Mouse (Mus musculus): ENCODE measurements around the gene Top1.

The Top1 gene

GRCm38 (mm10) chr2:160742161-160742609, 96.5 kb downstream of the Top1 start:
- DNase-seq (ENCODE audit: low spot score), result no peak

- DNase-seq (ENCODE audit: low spot score), result peak; percentile 41
Observed at GRCm38 (mm10) chr2:160744040-160744822, 98.5 kb downstream of the Top1 start.

GRCm38 (mm10) chr2:160744823-160745210, 99.1 kb downstream of the Top1 start:
- no peak for DNase-seq (ENCODE audit: low spot score)

DNA sequence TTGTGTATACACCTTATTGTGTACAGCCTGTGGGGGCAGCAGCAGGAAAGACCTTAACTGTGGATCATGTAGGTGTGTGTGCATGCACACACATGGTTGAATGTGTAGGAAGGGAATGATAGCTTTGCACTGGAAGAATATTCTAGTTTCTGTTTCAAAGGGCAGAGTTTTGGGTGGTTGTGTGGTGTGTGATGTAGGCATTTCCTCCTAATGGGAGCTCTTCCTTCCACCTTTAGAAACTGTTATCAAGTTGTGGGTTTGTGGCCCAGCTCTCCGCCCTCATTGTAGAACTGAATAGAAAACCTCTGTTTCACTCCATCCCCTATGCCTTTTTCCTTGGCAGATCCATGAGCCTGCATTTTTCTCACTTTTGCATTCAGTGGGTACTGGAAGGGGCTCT, 99.8 kb downstream of the Top1 start:
- no peak for DNase-seq (ENCODE audit: low spot score)

GRCm38 (mm10) chr2:160746637-160747036, 100.9 kb downstream of the Top1 start:
- DNase-seq (ENCODE audit: low spot score), result no peak

DNA sequence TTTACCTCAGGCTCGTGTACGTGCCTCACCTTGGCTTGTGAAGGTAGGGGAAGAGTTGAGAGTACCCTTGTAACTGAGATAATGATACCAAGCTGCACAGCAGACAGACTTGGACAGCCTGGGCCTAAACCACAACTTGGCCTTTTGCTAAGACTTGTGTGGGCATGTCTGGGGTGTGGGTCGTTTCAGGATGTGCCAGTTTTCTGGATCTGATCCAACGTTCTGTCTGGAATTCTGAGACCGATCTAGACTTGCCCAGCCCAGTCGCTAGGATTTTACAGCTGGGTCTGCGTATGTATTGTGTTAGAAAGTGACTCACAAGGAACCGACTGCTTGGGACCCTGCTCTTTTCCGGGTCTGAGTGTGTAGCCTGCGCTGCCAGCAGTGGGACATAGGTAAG, 101.4 kb downstream of the Top1 start:
- no peak for DNase-seq (ENCODE audit: low spot score)

DNA sequence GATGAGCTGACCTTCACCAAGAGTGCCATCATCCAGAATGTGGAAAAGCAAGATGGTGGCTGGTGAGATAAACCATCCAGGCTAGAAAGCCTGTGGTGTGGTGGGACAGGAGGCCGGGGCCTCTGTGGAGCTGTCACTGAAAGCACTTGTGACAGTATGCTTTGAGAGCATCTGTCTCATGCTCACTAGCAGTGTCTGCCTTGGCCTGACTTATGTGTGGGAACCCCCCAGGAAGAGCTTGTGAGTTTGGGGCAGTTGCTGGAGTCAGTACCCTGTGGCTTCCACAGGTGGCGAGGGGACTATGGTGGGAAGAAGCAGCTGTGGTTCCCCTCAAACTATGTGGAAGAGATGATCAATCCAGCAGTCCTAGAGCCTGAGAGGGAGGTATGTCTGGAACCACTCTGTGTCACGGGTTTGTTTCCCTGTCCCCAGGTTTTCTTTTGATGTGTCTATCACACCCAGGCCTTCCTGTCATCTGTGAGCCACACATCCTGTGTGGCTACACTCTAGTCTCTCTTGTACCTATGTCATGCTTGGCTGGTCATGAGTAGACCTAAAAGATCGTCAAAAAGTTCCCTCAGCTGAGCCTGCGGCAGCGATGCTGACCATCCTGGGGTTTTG, 111.0 kb downstream of the Top1 start:
- no peak for DNase-seq (ENCODE audit: low spot score)

DNA sequence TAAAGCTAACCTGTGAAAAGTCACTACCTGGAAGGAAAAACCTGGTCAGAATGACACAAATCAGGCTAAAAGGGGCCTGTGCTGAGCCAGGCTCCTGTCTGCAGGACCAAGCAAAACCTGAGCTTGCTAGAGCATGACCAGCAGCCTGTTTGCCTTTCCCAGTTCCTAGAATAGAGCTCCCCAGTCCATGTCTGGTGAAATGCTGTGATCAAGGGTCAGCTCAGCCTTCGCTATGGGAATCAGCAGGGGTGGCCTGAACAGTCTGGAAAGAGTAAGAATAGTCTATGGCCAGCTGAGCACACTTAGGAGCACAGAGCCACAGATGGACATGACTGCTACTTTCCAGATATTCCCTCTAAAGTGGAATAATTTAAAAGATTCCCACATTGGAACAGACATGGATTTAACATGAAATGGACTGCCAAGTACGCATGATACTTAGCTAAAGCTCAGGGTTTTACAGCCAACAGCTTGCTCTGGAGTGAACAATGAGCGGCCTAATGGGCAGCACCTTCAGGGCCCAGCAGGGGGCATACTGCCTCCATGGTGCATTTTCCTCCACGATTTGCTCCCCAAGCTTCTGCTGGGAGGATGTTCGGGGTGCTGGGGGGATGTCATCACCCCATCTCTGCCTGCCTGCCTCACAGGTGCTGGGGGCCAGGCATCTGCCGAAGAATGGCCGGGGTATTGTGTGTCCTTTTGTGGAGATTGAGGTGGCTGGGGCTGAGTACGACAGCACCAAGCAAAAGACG, 114.9 kb downstream of the Top1 start:
- no peak for DNase-seq (ENCODE audit: low spot score)

DNA sequence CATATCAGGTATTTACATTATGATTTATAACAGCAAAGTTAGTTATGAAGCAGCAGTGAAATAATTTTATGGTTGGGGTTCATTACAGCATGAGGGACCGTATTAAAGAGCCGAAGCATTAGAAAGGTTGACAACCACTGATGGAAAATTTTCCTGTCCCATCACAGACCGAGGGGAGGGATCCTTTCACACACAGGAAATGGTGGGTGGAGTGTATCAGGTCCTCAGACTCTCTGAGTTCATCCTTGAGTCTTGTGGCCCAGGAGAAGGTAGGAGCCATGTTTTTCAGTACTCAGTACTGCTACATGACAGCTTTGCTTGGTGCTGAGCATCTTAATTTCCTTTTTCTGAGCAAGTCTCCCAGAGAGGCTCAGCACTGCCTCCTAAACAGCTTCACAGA, 118.1 kb downstream of the Top1 start:
- no peak for DNase-seq (ENCODE audit: low spot score)

DNA sequence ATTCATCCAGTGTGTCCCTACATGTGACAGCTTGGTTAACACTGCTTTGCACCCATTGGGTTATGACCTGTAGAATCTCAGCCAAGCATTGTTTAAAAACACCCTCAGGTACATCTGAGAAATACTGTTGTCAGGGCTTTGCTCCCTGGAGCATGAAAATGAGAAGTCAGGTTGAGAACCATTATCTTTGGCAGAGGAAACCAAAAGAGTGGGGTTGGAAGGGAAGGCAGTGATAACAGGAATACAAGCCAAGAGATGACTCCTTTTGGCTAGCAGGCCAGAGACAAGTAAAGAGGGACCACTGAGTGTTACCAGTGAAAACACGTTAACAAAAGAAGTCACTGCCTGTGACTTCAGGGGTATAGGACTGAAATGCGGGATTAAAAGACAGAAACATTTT, 118.7 kb downstream of the Top1 start:
- no peak for DNase-seq (ENCODE audit: low spot score)

DNA sequence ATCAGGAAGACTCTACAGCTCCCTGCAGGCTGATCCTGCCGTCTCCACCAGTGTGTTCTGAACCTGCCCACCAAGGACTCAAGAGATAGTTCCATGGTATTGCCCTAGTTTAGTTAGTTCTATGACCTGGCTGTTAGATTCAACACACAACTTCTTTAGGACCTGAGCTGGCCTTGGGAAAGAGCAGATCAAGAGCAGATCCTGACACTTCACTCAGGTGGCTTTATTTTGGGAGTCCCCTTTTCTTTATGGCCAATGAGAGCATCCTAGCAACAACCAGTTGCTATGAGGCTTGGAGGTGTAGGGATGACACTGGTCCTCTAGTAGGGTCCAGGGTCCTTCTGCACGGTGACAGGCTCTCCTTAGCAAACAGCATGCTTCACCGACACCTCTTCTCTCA, 119.4 kb downstream of the Top1 start:
- no peak for DNase-seq (ENCODE audit: low spot score)

DNA sequence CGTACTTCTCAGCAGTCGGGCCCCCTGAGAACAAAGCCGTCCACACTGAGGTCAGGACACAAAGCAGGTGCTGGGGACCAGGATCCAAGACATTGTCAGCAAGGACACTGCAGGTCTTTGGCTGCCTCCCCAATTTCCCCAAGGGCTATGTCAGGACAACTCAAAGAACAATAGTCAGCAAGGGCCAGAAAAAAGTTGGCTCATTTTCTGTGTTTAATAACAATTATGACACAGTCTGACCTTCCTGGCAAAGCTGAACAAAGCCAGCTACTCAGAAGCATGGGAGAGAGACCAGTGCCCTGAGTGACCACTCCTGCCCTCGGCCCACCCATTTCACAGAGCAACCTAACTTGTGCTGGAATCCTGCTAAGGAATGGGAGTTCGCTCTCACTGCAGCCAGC, 120.7 kb downstream of the Top1 start:
- DNase-seq (ENCODE audit: low spot score), result no peak

GRCm38 (mm10) chr2:160767201-160767600, 121.5 kb downstream of the Top1 start:
- DNase-seq (ENCODE audit: low spot score), result no peak

DNA sequence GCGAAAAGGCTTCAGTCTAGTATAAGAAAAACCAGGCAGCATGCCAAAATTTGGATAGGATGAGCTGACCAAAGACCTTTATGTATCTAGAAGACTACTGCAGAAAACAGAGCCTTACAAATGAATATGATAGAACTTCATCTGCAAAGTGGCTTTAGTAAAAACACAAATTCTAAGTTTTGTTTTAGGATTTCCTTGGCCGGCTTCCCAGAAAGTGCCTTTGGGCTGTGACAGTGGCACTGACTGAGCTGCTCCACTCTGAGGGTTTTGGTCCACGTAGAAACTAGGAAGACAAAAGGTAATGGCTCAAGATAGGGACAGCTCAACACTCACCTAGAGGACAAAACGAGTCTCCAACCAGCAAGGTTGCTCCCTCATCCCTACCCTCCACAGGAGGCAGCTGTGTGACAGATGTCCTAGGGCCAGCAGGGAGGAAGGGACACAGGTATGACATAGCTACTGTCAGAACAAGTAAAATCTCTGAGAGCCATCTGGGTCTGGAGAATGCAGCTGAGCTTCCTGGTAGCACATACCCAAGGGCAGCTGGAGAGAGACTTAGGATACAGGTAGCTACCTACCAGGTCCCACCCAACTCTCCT, 122.5 kb downstream of the Top1 start:
- DNase-seq (ENCODE audit: low spot score), result no peak

GRCm38 (mm10) chr2:160768997-160769396, 123.3 kb downstream of the Top1 start:
- DNase-seq (ENCODE audit: low spot score), result no peak

DNA sequence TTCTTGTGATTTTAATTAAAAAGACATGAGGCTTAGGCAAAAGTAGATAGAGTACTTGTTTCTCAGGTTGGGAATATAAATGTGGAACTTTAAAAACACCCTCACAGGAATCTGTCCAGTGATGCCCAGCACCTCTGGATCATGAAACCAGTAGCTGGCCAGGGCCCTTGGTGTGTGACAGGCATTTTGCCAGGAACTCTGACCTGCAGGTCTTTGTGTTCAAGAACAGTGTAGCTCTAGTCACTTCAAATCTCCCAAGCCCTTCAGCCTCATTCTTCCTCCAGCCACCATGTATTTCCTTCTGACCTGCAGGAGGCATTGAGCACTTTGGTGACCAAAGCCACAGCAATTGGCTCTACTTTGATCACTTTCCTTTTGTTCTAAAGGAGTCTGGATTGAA, 124.7 kb downstream of the Top1 start:
- no peak for DNase-seq (ENCODE audit: low spot score)

DNA sequence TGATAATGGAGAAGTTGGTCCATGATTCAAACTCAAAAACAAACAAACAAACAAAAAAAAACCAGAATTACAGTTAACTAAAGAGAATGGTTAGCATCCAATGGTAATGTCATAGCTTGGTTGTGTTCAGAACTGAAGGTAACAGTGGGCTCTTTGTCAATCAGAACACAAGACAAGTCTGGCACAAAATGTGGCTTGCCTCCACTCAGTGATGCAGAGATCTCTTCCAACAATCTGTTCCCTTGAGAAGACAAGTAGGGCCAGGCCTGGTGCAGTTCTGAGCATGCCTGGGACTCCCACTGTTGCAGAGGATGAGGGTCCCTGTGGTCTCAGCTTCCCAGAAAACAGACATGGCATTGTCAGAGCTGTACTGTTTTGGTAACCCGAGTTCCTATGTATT, 125.2 kb downstream of the Top1 start:
- no peak for DNase-seq (ENCODE audit: low spot score)

GRCm38 (mm10) chr2:160771325-160772276, 125.9 kb downstream of the Top1 start:
- no peak for DNase-seq (ENCODE audit: low spot score)
